Mouse (Mus musculus) heart, embryonic 16.5 days (tissue): ENCODE data around the gene Adgrg6. TPM values are rescaled to one million over a fixed set of nuclear protein-coding genes. Genes with fewer than 3 reads are reported as not detected.

Experiments
- ATAC-seq: fragments of 200-750 bp; cut with Nextera tagmentation; replicated peaks from 2 replicates; pipeline ENCODE4 v1.8.0; 2017; ENCODE audit warnings: moderate number of reproducible peaks; ENCODE audit not compliant: insufficient read depth, low FRiP score; ENCODE audit errors: extremely low read depth
- H3K27ac ChIP-seq: fragments of 300-500 bp; sonication (generic); 2 replicates; pipeline ENCODE4 v1.5.1; 2014; ENCODE audit warnings: mild to moderate bottlenecking, low read length, control low read depth, moderate library complexity
- H3K27me3 ChIP-seq: fragments of 300-500 bp; sonication (generic); 2 replicates; pipeline ENCODE4 v1.6.1; 2014; ENCODE audit warnings: low read length, mixed read lengths; ENCODE audit not compliant: control insufficient read depth, insufficient read depth
- H3K36me3 ChIP-seq: fragments of 300-500 bp; sonication (generic); 2 replicates; pipeline ENCODE4 v1.6.1; 2014; ENCODE audit not compliant: control insufficient read depth, insufficient read depth
- H3K4me1 ChIP-seq: fragments of 300-500 bp; sonication (generic); 2 replicates; pipeline ENCODE4 v1.6.1; 2014; ENCODE audit warnings: low read length, mixed read lengths; ENCODE audit not compliant: control insufficient read depth, insufficient read depth
- H3K4me2 ChIP-seq: fragments of 300-500 bp; sonication (generic); 2 replicates; pipeline ENCODE4 v1.6.1; 2014; ENCODE audit warnings: low read depth, mild to moderate bottlenecking, control low read depth, low read length
- H3K4me3 ChIP-seq: fragments of 300-500 bp; sonication (generic); 2 replicates; pipeline ENCODE4 v1.5.1; 2014; ENCODE audit warnings: mild to moderate bottlenecking, control low read depth, low read length
- H3K9ac ChIP-seq: fragments of 300-500 bp; sonication (generic); 2 replicates; pipeline ENCODE4 v1.6.1; 2014; ENCODE audit warnings: low read length, control low read depth
- H3K9me3 ChIP-seq: fragments of 300-500 bp; sonication (generic); replicated peaks from 2 replicates; pipeline ENCODE4 v1.6.1; 2016; ENCODE audit warnings: low read length; ENCODE audit not compliant: control insufficient read depth
- WGBS: fragments of 180-500 bp; shearing (Covaris S2); extraction: QIAGEN DNeasy Blood & Tissue Kit; methylation state at CpG from one replicate; pipeline ENCODE4 v1.1.7; 2014; 5-methylcytosine and 5-hydroxymethylcytosine counted together
- polyA plus RNA-seq: library from polyadenylated mRNA; unstranded; fragments of >200 nt; fragmentation: Nextera tagmentation; extraction: Ambion mirVana; gene quantifications from 2 replicates; pipeline ENCODE4 v1.2.1, GENCODE M21; 2015

Adgrg6 gene
- polyA plus RNA-seq, 1 experiment from 2014 or later: 8.6 TPM

DNA sequence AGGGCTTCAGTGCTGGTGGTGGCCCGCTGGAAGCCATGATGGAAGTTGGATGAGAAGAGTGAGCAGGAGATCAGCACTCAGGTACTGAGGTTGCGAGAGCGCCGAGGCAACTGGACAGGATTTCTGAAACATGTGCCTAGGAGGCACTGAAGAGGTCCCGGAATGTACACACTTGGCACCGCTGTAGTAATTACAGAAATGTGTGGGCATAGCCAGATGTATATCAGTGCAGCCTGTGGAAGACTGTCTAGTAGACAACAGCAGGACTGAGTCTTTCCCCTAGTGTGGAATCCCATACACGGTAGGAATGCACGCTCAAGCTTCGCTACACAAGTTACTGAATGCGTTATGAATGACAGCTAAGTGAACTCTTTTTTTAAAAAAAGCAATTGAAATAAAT, 86.1 kb downstream of the Adgrg6 start:
- Histone ChIP-seq H3K9me3 (no peaks in the 10 kb centered on the region), H3K27ac (0 out of 2 replicates have a peak overlapping the region, but pooled peaks have one; percentile 14), H3K36me3 (no peaks in the 10 kb centered on the region), H3K9ac (no peak overlapping the region), H3K4me3 (no peak overlapping the region), H3K4me1 (peaks cover 15% of the 10 kb centered on the region), H3K27me3 (no peaks in the 10 kb centered on the region), H3K4me2 (no peak overlapping the region)
- ATAC-seq: no peak
- WGBS: 87% methylated on average over 10 of the region's 10 CpGs

GRCm38 (mm10) chr10:14454481-14454880, 91.0 kb downstream of the Adgrg6 start:
- H3K27me3 ChIP-seq: no peaks in the 10 kb centered on the region
- H3K9me3 ChIP-seq: no peaks in the 10 kb centered on the region
- ATAC-seq: no peak
- H3K27ac ChIP-seq: no peak overlapping the region
- H3K36me3 ChIP-seq: no peaks in the 10 kb centered on the region
- H3K4me1 ChIP-seq: no peaks in the 10 kb centered on the region
- H3K4me3 ChIP-seq: no peak overlapping the region
- no peak overlapping the region for H3K4me2 ChIP-seq
- H3K9ac ChIP-seq: no peak overlapping the region
- 71% methylated on average over 4 of the region's 4 CpGs for WGBS

GRCm38 (mm10) chr10:14451811-14452210, 93.6 kb downstream of the Adgrg6 start:
- ATAC-seq: no peak
- Histone ChIP-seq H3K4me2 (no peak overlapping the region), H3K4me3 (no peak overlapping the region), H3K36me3 (no peaks in the 10 kb centered on the region), H3K9ac (no peak overlapping the region), H3K9me3 (no peaks in the 10 kb centered on the region), H3K27me3 (no peaks in the 10 kb centered on the region), H3K27ac (no peak overlapping the region), H3K4me1 (no peaks in the 10 kb centered on the region)
- WGBS: 28% methylated on average over 3 of the region's 3 CpGs

DNA sequence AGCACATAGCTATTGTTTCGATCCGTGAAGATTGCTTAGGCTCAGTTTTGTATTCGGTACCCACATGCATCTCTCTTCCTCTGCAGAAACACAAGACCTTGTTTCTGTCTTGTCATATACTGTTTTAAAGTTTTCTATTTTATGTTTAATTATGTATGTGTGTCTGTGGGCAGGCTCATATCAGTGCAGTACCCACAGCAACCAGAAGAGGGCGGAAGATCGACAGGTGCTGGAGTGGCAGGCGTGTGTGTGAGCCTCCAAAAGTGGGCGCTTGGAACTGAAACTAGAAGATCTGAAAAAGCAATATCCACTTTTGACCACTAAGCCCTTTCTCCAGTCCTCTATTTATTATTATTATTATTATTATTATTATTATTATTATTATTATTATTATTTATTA, 95.4 kb downstream of the Adgrg6 start:
- ATAC-seq: no peak
- WGBS: 78% methylated on average over 7 of the region's 7 CpGs
- H3K4me3 ChIP-seq: no peak overlapping the region

DNA sequence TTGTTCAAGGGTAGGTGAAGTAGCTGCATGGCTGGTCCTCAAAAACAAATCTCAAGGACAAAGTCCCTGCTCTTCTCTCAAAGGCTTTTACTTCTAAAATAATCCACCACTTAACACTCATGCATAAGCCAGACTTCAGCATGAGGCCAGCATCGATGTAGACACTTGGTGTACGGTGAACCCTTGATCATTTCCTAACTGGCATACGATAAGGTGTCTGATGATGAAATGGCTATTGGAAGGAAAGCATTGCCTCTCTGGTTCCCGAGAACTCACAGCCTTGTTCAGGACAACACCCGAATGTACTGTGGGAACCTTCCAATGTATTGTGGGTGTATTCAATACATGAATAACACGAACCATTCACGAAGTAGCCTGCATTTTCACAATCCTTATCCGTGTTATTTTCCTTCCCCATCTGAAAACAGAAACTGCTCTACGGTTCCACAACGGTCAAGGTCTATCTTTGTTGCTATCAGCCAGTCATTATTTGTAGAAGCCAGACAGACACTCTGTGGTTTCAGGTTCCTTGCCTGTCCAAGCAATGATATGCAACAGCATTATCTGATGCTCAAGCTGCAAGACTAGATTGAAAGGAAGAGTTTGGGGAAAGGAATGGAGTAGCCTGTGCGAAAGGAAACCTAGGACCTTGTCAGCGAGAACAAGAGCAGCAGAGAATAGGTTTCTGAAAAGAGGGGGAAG, 99.7 kb downstream of the Adgrg6 start:
- H3K36me3 ChIP-seq: no peaks in the 10 kb centered on the region
- no peak for ATAC-seq
- no peak overlapping the region for H3K9ac ChIP-seq
- no peak overlapping the region for H3K4me3 ChIP-seq
- WGBS: 71% methylated on average over 12 of the region's 12 CpGs
- no peaks in the 10 kb centered on the region for H3K27me3 ChIP-seq
- H3K4me2 ChIP-seq: no peak overlapping the region
- no peaks in the 10 kb centered on the region for H3K4me1 ChIP-seq
- peaks cover 5% of the 10 kb centered on the region; the same call in 1 of the 2 replicates for H3K9me3 ChIP-seq
- H3K27ac ChIP-seq: no peak overlapping the region

More for the DNA sequence above, 95.4 kb downstream of the Adgrg6 start:
- Histone ChIP-seq H3K27me3 (no peaks in the 10 kb centered on the region), H3K4me2 (no peak overlapping the region), H3K9ac (no peak overlapping the region), H3K27ac (no peak overlapping the region), H3K36me3 (no peaks in the 10 kb centered on the region), H3K4me1 (no peaks in the 10 kb centered on the region), H3K9me3 (no peaks in the 10 kb centered on the region)

- ATAC-seq: no peak
- Histone ChIP-seq H3K27ac (no peak overlapping the region), H3K4me3 (no peak overlapping the region), H3K9me3 (peaks cover 5% of the 10 kb centered on the region; the same call in 1 of the 2 replicates), H3K4me2 (no peak overlapping the region), H3K4me1 (no peaks in the 10 kb centered on the region), H3K27me3 (no peaks in the 10 kb centered on the region), H3K36me3 (no peaks in the 10 kb centered on the region), H3K9ac (no peak overlapping the region)
- WGBS: 88% methylated on average over 9 of the region's 9 CpGs
Measured at GRCm38 (mm10) chr10:14440860-14441579, 104.4 kb downstream of the Adgrg6 start.

DNA sequence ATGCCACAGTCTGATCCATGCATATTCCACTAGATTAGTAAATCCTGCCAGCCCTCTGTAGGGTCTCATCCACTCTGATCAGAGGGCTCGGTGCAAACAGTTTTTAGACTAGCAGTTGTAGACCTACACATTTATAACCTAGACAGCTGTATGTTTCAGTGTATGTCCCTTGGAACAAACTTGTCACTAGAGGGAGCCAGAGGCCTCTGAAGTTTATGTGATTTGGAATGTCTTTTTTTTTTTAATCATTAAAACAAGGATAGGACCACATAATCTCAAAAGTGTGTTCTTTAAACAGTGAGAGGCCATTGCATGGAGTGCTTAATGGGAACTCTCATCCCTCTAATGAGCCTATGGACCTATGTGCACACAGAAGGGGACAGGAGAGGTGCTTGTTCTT, 141.4 kb downstream of the Adgrg6 start:
- H3K9me3 ChIP-seq: peaks cover 10% of the 10 kb centered on the region
- H3K4me3 ChIP-seq: no peak overlapping the region
- 0 out of 2 replicates have a peak, but pooled peaks cover 4% of the 10 kb centered on the region for H3K36me3 ChIP-seq
- no peak overlapping the region for H3K27ac ChIP-seq
- no peak overlapping the region for H3K4me2 ChIP-seq
- no peak overlapping the region for H3K9ac ChIP-seq
- no peaks in the 10 kb centered on the region for H3K27me3 ChIP-seq
- no peaks in the 10 kb centered on the region for H3K4me1 ChIP-seq
- no peak for ATAC-seq
- WGBS: 71% methylated on average over 1 of the region's 1 CpGs

- no peak overlapping the region for H3K4me3 ChIP-seq
- H3K9me3 ChIP-seq: 0 out of 2 replicates have a peak, but pooled peaks cover 3% of the 10 kb centered on the region
- WGBS: 67% methylated on average over 8 of the region's 8 CpGs
- ATAC-seq: no peak
- no peaks in the 10 kb centered on the region for H3K4me1 ChIP-seq
- no peak overlapping the region for H3K9ac ChIP-seq
- 0 out of 2 replicates have a peak, but pooled peaks cover under 1% of the 10 kb centered on the region for H3K36me3 ChIP-seq
- H3K27me3 ChIP-seq: no peaks in the 10 kb centered on the region
- no peak overlapping the region for H3K27ac ChIP-seq
- H3K4me2 ChIP-seq: no peak overlapping the region
Measured at GRCm38 (mm10) chr10:14401744-14402143, 143.7 kb downstream of the Adgrg6 start.

GRCm38 (mm10) chr10:14391025-14391639, 154.3 kb downstream of the Adgrg6 start:
- no peaks in the 10 kb centered on the region for H3K36me3 ChIP-seq
- no peak overlapping the region for H3K4me2 ChIP-seq
- 0 out of 2 replicates have a peak, but pooled peaks have one; percentile 69 for ATAC-seq
- no peak overlapping the region for H3K9ac ChIP-seq
- H3K9me3 ChIP-seq: no peaks in the 10 kb centered on the region
- H3K27ac ChIP-seq: no peak overlapping the region
- 0 out of 2 replicates have a peak, but pooled peaks cover 2% of the 10 kb centered on the region for H3K4me1 ChIP-seq
- WGBS: 13% methylated on average over 11 of the region's 11 CpGs
- no peak overlapping the region for H3K4me3 ChIP-seq
- H3K27me3 ChIP-seq: no peaks in the 10 kb centered on the region
